Mouse (Mus musculus): ENCODE data around the gene Nemf.

- no peak for TF ChIP-seq CTCF (IDR thresholded peaks at IDR 0.05; ENCODE audit: low read depth, low read length)
- no peak for TF ChIP-seq POLR2A (IDR thresholded peaks at IDR 0.05; ENCODE audit: borderline replicate concordance, low read depth, low read length)
Observed at GRCm38 (mm10) chr12:69306333-69306732, 50.6 kb downstream of the Nemf start.
